In genomic region chr2:122186106-122186505, GRCm38 (mm10) we compare ENCODE assay signal across 25 mouse cellular contexts. TPM values are rescaled to one million over a fixed set of nuclear protein-coding genes. Genes with fewer than 3 reads are reported as not detected.
"Had no signal": no experiment of that assay in that cellular context is flagged by ENCODE, and none has a peak within 500 bp of the region (broad histone marks: within the 10 kb centered on the region; RNA-seq: fewer than 3 reads in every experiment).

Patl2 (minus strand) TSS chr2:122186189.
Terb2 (plus strand) TSS chr2:122186272.

- H3K27me3 ChIP-seq: kidney, embryonic 15.5 days; limb, embryonic 12.5 days; limb, embryonic 15.5 days; megakaryocyte, embryonic 14.5 days; neural tube, embryonic 12.5 days; neural tube, embryonic 15.5 days; stomach, embryonic 15.5 days had no signal

- DNase-seq: kidney, adult 8-10 months; kidney, postnatal 14 days; kidney, postnatal 4 days; left cerebral cortex, postnatal 4 days; liver, postnatal 0 days; lung, embryonic 14.5 days; lung, postnatal 36 days; midbrain, embryonic 14.5 days; right cerebral cortex, adult 18-20 months; right cerebral cortex, postnatal 25 days; spleen, adult 18-20 months; thymus, postnatal 25 days had no signal

- H3K4me3 ChIP-seq: kidney, embryonic 15.5 days; limb, embryonic 12.5 days; limb, embryonic 15.5 days; megakaryocyte, embryonic 14.5 days; midbrain, embryonic 10.5 days; neural tube, embryonic 12.5 days; neural tube, embryonic 15.5 days; stomach, embryonic 15.5 days had no signal

- H3K9me3 ChIP-seq: kidney, embryonic 15.5 days; limb, embryonic 15.5 days; megakaryocyte, embryonic 14.5 days; midbrain, embryonic 10.5 days; neural tube, embryonic 12.5 days; neural tube, embryonic 15.5 days; stomach, embryonic 15.5 days had no signal

- ATAC-seq: liver, postnatal 0 days; lung, postnatal 0 days had no signal

- H3K4me1 ChIP-seq: kidney, embryonic 15.5 days; limb, embryonic 12.5 days; midbrain, embryonic 10.5 days; neural tube, embryonic 12.5 days; neural tube, embryonic 15.5 days; stomach, embryonic 15.5 days had no signal

- H3K36me3 ChIP-seq: kidney, embryonic 15.5 days; limb, embryonic 12.5 days; limb, embryonic 15.5 days; midbrain, embryonic 10.5 days; neural tube, embryonic 12.5 days; neural tube, embryonic 15.5 days; stomach, embryonic 15.5 days had no signal

RNA-seq across cellular contexts. Expression of gene Patl2, which starts in this region (rescaled TPM):
- total RNA-seq: layer of hippocampus, adult 18-20 months; left cerebral cortex, postnatal 4 days had no signal

RNA-seq across cellular contexts. Expression of gene Terb2, which starts in this region (rescaled TPM):
- total RNA-seq: layer of hippocampus, adult 18-20 months; layer of hippocampus, postnatal 14 days; left cerebral cortex, adult 8-10 months; left cerebral cortex, postnatal 14 days; left cerebral cortex, postnatal 4 days had no signal
